Mouse (Mus musculus) myocyte (in vitro differentiated cells): Measurements from ENCODE around the gene Smarcc2.

Source experiments
- MAX ChIP-seq: IDR thresholded peaks from one replicate; pipeline ENCODE4 v1.6.1; 2011; ENCODE audit warnings: low read depth, mild to moderate bottlenecking, control low read depth
- MYOD1 ChIP-seq, 3 experiments: IDR thresholded peaks; one replicate each; pipeline ENCODE4 v1.6.1; 2011; ENCODE audit warnings: control low read depth in 2 of 3, low read depth in 2 of 3, mild to moderate bottlenecking in 2 of 3, moderate library complexity in 1 of 3; ENCODE audit not compliant: insufficient read length in 2 of 3, control insufficient read depth in 1 of 3
- MYOG ChIP-seq, 3 experiments: IDR thresholded peaks; one replicate each; pipeline ENCODE4 v1.6.1; 2011; ENCODE audit warnings: control low read depth in 2 of 3, low read depth in 2 of 3, mild to moderate bottlenecking in 2 of 3; ENCODE audit not compliant: insufficient read length in 2 of 3, control insufficient read depth in 1 of 3, insufficient read depth in 1 of 3
- POLR2A ChIP-seq: IDR thresholded peaks from one replicate; pipeline ENCODE4 v1.6.1; 2011; ENCODE audit warnings: low read depth, mild to moderate bottlenecking, control low read depth, moderate library complexity; ENCODE audit not compliant: insufficient read length
- POLR2AphosphoS2 ChIP-seq: IDR thresholded peaks from one replicate; pipeline ENCODE4 v1.6.1; 2011; ENCODE audit warnings: low read depth, control low read depth; ENCODE audit not compliant: insufficient read length
- TCF12 ChIP-seq: IDR thresholded peaks from one replicate; pipeline ENCODE4 v1.6.1; 2011; ENCODE audit warnings: mild to moderate bottlenecking, control low read depth; ENCODE audit not compliant: poor library complexity, insufficient read depth, severe bottlenecking

DNA sequence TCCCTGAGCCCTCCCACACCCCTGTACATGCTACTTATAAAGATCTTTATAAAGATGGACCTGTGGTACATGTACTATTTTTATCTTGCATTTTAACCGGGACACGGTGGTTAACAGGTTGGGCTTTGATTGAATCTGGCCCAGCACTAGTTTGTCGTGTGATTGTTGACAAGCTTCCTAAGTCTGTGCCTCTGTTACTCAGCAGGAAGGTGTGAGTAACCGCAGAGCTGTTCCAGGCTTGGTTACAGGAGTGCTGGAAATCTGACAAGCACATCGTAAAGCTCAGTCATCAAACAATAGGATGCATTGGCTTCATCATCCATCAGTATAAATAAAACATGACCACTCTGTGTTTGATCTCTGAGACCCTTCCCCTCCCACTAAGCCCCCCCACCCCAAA lies 36.6 kb upstream of the Smarcc2 start:
- TF ChIP-seq MAX (no peak), MYOD1 (IDR thresholded peaks at IDR 0.05; ENCODE audit: control insufficient read depth in 1 of 3, insufficient read length in 2 of 3, low read depth in 2 of 3) (no peak), MYOG (IDR thresholded peaks at IDR 0.05; ENCODE audit: control insufficient read depth in 1 of 3, insufficient read depth in 1 of 3, insufficient read length in 2 of 3, low read depth in 2 of 3) (no peak), POLR2A (no peak), TCF12 (no peak), POLR2AphosphoS2 (no peak)
